Mouse (Mus musculus): ENCODE data around the gene Gnas.

DNA sequence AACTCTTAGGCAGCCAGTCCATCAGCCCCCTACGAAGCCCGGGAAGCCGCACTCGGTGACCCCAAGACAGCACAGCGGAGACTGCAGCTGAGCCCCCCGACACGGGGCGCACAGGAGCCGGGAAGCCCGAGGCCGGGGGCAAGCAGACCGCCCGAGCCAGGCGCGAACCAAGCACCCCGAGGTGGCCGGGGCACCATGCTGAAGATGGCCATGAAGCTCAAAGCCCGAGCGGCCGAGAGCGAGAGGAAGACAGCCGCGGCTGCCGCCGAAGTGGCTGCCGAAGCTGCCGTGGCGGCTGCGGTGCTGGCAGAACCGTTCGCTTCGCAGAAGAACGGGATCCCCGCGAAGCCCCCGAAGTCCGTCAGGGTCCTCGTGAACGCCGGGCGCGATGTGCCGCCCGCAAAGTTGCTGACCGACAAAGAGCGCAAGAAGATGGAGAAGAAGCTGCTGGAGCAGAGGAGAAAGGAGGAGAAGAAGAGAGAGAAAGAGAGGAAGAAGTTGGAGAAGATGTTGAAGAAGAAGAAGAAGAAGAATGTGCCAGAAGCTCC, 44.3 kb downstream of the Gnas start:
- TF ChIP-seq POLR2A (IDR thresholded peaks at IDR 0.05; ENCODE audit: low read depth, low read length) (no peak), CTCF (IDR thresholded peaks at IDR 0.05; ENCODE audit: extremely low read depth, insufficient read depth, insufficient read length, insufficient replicate concordance) (no peak)
